Mouse (Mus musculus) mouse trophoblast stem cell (cell line): ENCODE data around the gene Defb10.
"Not testable (repeated sequence)": the region's sequence is repeated elsewhere in the genome, so short reads cannot be mapped to it uniquely, and the experiment has no call there.

Experiments used
- in situ Hi-C, 2 experiments: fragments of 300-500 bp; cut with MseI, MboI; formaldehyde crosslinking; loops; 2 replicates in 1 of 2; 3 replicates in 1 of 2; pipeline ENCODE4 v1.15.1; 2025

Gene Defb10

DNA sequence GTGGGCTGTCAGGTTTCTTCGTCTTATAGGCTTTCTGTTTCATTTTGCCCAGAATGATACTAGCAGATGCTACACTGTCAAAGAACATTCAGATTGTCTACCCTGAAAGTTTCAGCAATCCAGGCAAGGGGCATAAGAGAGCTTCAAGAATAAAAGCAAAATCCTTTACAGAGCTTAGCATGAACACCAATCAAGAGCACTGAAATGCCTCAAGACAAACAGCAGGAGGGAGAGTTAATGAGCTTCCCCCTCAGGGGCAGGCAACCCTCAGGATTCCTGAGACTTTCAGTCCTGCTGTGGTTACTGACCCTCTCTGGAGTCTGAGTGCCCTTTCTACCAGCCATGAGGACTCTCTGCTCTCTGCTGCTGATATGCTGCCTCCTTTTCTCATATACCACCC is at the start of gene Defb10:
TSS of gene Defb10 (plus strand) at position 316 of the 400 bp plus-strand sequence.
- in situ Hi-C loops, result not testable (repeated sequence)

DNA sequence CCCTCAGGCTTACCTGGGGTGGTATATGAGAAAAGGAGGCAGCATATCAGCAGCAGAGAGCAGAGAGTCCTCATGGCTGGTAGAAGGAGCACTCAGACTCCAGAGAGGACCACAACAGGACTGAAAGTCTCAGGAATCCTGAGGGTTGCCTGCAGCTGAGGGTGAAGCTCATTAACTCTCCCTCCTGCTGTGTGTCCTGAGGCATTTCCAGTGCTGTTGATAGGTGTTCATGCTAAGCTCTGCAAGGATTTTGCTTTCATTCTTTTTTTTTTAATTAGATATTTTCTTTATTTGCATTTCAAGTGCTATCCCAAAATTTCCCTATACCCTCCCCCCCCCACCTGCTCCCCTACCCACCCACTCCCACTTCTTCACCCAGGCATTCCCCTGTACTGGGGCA is 26.6 kb downstream of the Defb10 start, which contains the start of gene Defb9:
TSS of gene Defb9 (minus strand) at position 101 of the 400 bp plus-strand sequence.
- in situ Hi-C loops, result not testable (repeated sequence)

DNA sequence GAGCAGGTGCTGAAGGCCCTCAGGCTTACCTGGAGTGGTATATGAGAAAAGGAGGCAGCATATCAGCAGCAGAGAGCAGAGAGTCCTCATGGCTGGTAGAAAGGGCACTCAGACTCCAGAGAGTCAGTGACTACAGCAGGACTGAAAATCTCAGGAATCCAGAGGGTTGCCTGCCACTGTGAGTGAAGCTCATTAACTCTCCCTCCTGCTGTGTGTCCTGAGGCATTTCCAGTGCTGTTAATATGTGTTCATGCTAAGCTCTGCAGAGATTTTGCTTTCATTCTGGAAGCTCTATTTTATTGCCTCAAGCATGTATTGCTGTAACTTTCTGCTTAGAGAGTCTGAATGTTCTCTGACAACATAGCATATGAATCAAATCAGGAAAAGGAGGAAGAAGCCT is 47.6 kb downstream of the Defb10 start, which contains the start of gene Defb11:
TSS of gene Defb11 (minus strand) at position 123 of the 400 bp plus-strand sequence.
- in situ Hi-C loops, result not testable (repeated sequence)
